ENCODE assay signal across 32 mouse cellular contexts in the genomic region with DNA sequence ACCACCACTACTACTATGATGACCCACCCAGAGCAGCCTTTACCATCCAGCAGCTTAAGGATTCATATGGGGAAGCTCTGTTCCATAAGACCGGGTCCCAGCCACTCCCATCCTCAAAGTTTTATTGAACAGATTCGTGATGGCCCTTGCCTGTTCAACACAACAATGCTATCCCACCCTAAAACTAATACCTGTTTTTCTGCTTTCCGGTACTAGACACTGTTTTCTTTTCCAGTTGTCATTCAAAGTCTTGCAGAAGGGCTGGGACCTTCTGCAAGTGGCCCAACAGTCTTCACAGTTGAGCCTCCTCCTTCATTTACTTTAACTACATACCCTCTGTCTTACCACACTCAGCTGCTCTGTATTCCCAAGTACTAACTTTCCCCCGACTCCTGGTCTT. TPM values are rescaled to one million over a fixed set of nuclear protein-coding genes. Genes with fewer than 3 reads are reported as not detected.
"Had no signal": no experiment of that assay in that cellular context is flagged by ENCODE, and none has a peak within 500 bp of the region (broad histone marks: within the 10 kb centered on the region; RNA-seq: fewer than 3 reads in every experiment).

No protein-coding gene starts in this region.

- H3K9me3 ChIP-seq: heart, embryonic 13.5 days; heart, embryonic 15.5 days; hindbrain, embryonic 13.5 days; hindbrain, embryonic 15.5 days; kidney, embryonic 15.5 days; limb, embryonic 10.5 days; limb, embryonic 12.5 days; liver, embryonic 13.5 days had no signal

- H3K27ac ChIP-seq: gastrocnemius, adult 2 months; heart, adult 2 months; heart, embryonic 13.5 days; heart, embryonic 15.5 days; hindbrain, embryonic 13.5 days; hindbrain, embryonic 15.5 days; hindbrain, postnatal 0 days; kidney, embryonic 15.5 days; layer of hippocampus, adult 2 months; left cerebral cortex, adult 2 months; limb, embryonic 10.5 days; limb, embryonic 12.5 days; liver, embryonic 13.5 days had no signal

- DNase-seq: gastrocnemius, adult 2 months; gastrocnemius, postnatal 10 days; gastrocnemius, postnatal 36 days; heart, adult 11 months; heart, adult 2 months; heart, postnatal 14 days; heart, postnatal 36 days; kidney, adult 11 months; kidney, adult 2 months; kidney, adult 9 months; kidney, postnatal 10 days; kidney, postnatal 25 days; kidney, postnatal 4 days; liver; liver, embryonic 13.5 days had no signal

- H3K9ac ChIP-seq: heart, embryonic 13.5 days; heart, embryonic 15.5 days; hindbrain, embryonic 13.5 days; hindbrain, embryonic 15.5 days; kidney, embryonic 15.5 days; limb, embryonic 12.5 days; liver, embryonic 13.5 days had no signal

- H3K4me3 ChIP-seq: gastrocnemius, adult 2 months; heart, adult 2 months; heart, embryonic 13.5 days; heart, embryonic 15.5 days; hindbrain, embryonic 13.5 days; hindbrain, embryonic 15.5 days; kidney, embryonic 15.5 days; layer of hippocampus, adult 2 months; left cerebral cortex, adult 2 months; limb, embryonic 10.5 days; limb, embryonic 12.5 days; liver, embryonic 13.5 days had no signal

- ATAC-seq: hindbrain, postnatal 0 days; intestine, embryonic 16.5 days had no signal

- H3K4me2 ChIP-seq: heart, embryonic 11.5 days; heart, embryonic 13.5 days; heart, embryonic 15.5 days; hindbrain, embryonic 13.5 days; hindbrain, embryonic 15.5 days; kidney, embryonic 15.5 days; limb, embryonic 12.5 days; liver, embryonic 11.5 days; liver, embryonic 13.5 days had no signal

- H3K36me3 ChIP-seq: heart, embryonic 13.5 days; heart, embryonic 15.5 days; hindbrain, embryonic 13.5 days; hindbrain, embryonic 15.5 days; kidney, embryonic 15.5 days; limb, embryonic 10.5 days; limb, embryonic 12.5 days; liver, embryonic 13.5 days had no signal

- H3K4me1 ChIP-seq: limb, embryonic 12.5 days had no signal

RNA-seq across cellular contexts. Expression of a gene that starts 4.7 kb away (rescaled TPM):
- polyA plus RNA-seq: gonadal fat pad, adult 2 months; heart, adult 2 months; heart, embryonic 13.5 days; heart, postnatal 0 days; hindbrain, embryonic 13.5 days; hindbrain, postnatal 0 days; intestine, embryonic 14.5 days; limb, embryonic 10.5 days; liver, embryonic 11.5 days; liver, embryonic 13.5 days had no signal

RNA-seq across cellular contexts. Expression of a gene that starts 4.9 kb away (rescaled TPM):
- polyA plus RNA-seq: hindbrain, embryonic 11.5 days had no signal
